Mouse (Mus musculus) myocyte (in vitro differentiated cells): Measurements from ENCODE around the gene Ssxb5.

Experiments used
- MYOD1 ChIP-seq, 3 experiments: IDR thresholded peaks; one replicate each; pipeline ENCODE4 v1.6.1; 2011; ENCODE audit warnings: control low read depth in 2 of 3, low read depth in 2 of 3, mild to moderate bottlenecking in 2 of 3, moderate library complexity in 1 of 3; ENCODE audit not compliant: insufficient read length in 2 of 3, control insufficient read depth in 1 of 3
- MYOG ChIP-seq, 3 experiments: IDR thresholded peaks; one replicate each; pipeline ENCODE4 v1.6.1; 2011; ENCODE audit warnings: control low read depth in 2 of 3, low read depth in 2 of 3, mild to moderate bottlenecking in 2 of 3; ENCODE audit not compliant: insufficient read length in 2 of 3, control insufficient read depth in 1 of 3, insufficient read depth in 1 of 3
- POLR2A ChIP-seq: IDR thresholded peaks from one replicate; pipeline ENCODE4 v1.6.1; 2011; ENCODE audit warnings: low read depth, mild to moderate bottlenecking, control low read depth, moderate library complexity; ENCODE audit not compliant: insufficient read length
- TCF12 ChIP-seq: IDR thresholded peaks from one replicate; pipeline ENCODE4 v1.6.1; 2011; ENCODE audit warnings: mild to moderate bottlenecking, control low read depth; ENCODE audit not compliant: poor library complexity, insufficient read depth, severe bottlenecking

DNA sequence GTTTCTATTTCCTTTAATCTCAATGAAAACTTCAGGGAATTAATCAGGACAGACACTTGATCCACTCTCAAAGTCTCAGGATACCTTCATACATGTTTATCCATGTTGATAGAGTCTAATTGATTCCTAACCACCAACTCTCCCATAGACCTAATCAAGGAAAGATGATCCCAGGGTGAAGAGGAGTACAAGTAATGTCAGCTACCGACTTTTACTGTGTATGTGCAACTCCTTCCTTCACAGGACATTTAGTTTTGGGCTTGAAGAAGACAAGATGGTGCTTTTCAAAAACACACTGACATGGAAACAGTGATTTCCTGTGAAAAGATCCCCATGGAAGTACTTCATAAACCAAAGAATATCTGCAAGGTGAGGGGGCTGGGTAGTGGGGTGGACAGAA lies 40.2 kb downstream of the Ssxb5 start, which contains the start of gene Gm6592:
- no peak for TF ChIP-seq POLR2A
- no peak for TF ChIP-seq MYOG (IDR thresholded peaks at IDR 0.05; ENCODE audit: control insufficient read depth in 1 of 3, insufficient read depth in 1 of 3, insufficient read length in 2 of 3, low read depth in 2 of 3)
- no peak for TF ChIP-seq TCF12
- TF ChIP-seq MYOD1 (IDR thresholded peaks at IDR 0.05; ENCODE audit: control insufficient read depth in 1 of 3, insufficient read length in 2 of 3, low read depth in 2 of 3), result no peak
